Mouse (Mus musculus) heart, postnatal 10 days (tissue): ENCODE measurements around the gene Amot. TPM values are rescaled to one million over a fixed set of nuclear protein-coding genes. Genes with fewer than 3 reads are reported as not detected.

Experiments used
- total RNA-seq, 2 experiments: library from RNA; stranded (reverse); gene quantifications; 2 replicates each; pipeline ENCODE4 v1.2.3; 2021

Gene Amot
- total RNA-seq, 2 experiments from 2014 or later: 7.3 to 8.0 TPM

Other genes starting within 250 kb of the Amot start
- gene Lhfpl1, start 156.1 kb downstream of the Amot start, total RNA-seq: not detected